Mouse (Mus musculus): ENCODE results near the gene Rabgap1l. TPM values are rescaled to one million over a fixed set of nuclear protein-coding genes. Genes with fewer than 3 reads are reported as not detected.

Rabgap1l gene
- polyA plus RNA-seq, 1 experiment: 6.7 TPM

DNA sequence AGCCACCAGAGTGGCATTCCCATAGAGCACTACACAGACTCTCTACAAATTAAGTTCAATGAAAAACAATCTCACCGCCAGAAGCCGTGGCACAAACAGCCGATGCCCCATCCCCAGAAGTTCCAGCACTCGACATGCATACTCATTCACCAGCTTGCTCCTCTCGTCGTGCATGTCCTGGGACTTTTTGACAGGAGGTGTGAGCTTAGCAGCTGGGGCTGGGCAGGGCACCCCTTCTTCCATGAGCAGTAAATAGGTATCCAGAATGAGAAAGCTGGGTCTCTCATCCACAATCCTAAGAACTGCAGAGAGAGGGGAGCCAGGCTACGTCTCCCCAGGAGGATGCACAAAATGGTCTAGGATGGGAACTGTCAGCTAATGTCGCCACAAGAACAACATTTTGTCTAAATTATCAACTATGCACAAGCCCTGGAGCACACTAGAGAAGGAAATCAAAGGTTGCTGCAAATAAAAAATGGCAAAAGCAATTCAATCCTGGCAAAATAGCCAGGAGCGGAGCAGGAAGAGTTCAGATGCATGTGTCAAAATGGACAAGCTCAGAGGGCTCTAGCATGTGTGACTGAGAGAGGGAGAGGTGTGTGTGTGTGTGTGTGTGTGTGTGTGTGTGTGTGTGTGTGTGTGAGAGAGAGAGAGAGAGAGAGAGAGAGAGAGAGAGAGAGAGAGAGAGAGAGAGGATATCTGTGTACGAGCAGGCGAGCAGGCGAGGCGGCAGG lies 441.7 kb downstream of the Rabgap1l start:
- no peak for DNase-seq (ENCODE audit: low read depth, low spot score)
- WGBS: 50% methylated on average over 13 of the region's 13 CpGs

- 83% methylated on average over 2 of the region's 2 CpGs for WGBS
- DNase-seq (ENCODE audit: low read depth, low spot score): no peak
These were observed 452.4 kb downstream of the Rabgap1l start for GRCm38 (mm10) chr1:160340653-160341052.

- WGBS: 85% methylated on average over 4 of the region's 4 CpGs
- no peak for DNase-seq (ENCODE audit: low read depth, low spot score)
These were observed 453.6 kb downstream of the Rabgap1l start for GRCm38 (mm10) chr1:160339374-160339773.

- 87% methylated on average over 4 of the region's 4 CpGs for WGBS
- no peak for DNase-seq (ENCODE audit: low read depth, low spot score)
These were observed 458.2 kb downstream of the Rabgap1l start for GRCm38 (mm10) chr1:160334791-160335190.

DNA sequence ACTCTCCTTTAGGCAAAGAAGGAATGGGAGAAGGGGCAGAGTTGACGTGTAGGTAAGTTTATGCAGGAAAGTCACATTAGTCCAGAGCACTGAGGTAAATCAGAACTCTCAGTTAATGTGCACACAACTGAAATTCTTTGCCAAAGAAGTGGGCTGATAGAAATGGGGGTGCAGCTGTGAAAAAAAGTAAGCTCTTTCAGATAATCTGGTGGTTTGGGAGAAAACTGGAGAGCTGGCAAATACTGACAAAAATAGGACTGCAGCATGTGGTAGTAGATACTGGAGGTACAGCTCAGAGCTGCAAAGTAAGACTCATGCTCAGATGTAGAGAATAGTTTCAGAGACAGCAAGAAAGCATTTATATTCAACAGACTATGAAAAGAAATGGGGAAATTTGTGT lies 462.2 kb downstream of the Rabgap1l start:
- DNase-seq (ENCODE audit: low read depth, low spot score): no peak
- WGBS: 70% methylated on average over 1 of the region's 1 CpGs

GRCm38 (mm10) chr1:160330222-160330621 lies 462.8 kb downstream of the Rabgap1l start:
- 62% methylated on average over 2 of the region's 2 CpGs for WGBS

GRCm38 (mm10) chr1:160329788-160330187 lies 463.2 kb downstream of the Rabgap1l start:
- DNase-seq (ENCODE audit: low read depth, low spot score): no peak
- 81% methylated on average over 7 of the region's 7 CpGs for WGBS

More at GRCm38 (mm10) chr1:160330222-160330621, 462.8 kb downstream of the Rabgap1l start:
- DNase-seq (ENCODE audit: low read depth, low spot score): no peak

- no peak for DNase-seq (ENCODE audit: low read depth, low spot score)
- 39% methylated on average over 1 of the region's 1 CpGs for WGBS
These were observed 465.5 kb downstream of the Rabgap1l start for GRCm38 (mm10) chr1:160327531-160327930.

DNA sequence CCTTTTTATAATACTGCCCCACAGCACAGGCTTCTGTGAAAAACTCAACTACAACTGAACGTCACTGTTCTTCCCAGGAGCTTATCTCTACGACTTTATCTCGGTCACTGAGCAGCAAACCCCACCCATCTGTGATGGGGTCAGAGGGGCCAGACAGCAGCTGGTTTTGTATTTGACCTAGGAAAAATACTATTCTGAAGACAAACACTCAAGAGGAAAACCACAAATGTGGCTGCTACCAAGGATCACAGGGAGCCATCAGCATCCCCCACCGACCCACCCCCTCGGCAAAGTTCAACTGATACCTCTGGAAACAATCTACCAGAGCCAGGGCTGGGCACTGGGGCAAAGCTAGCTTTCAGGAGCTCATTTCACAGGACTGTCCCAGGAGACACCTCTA lies 467.5 kb downstream of the Rabgap1l start:
- 33% methylated on average over 5 of the region's 5 CpGs for whole genome bisulfite sequencing
- no peak for DNase-seq (ENCODE audit: low read depth, low spot score)

- DNase-seq (ENCODE audit: low read depth, low spot score): no peak
- WGBS: 80% methylated on average over 1 of the region's 1 CpGs
These were observed 472.3 kb downstream of the Rabgap1l start for GRCm38 (mm10) chr1:160320690-160321089.

- WGBS: 46% methylated on average over 8 of the region's 8 CpGs
- no peak for DNase-seq (ENCODE audit: low read depth, low spot score)
These were observed 474.8 kb downstream of the Rabgap1l start for GRCm38 (mm10) chr1:160318057-160318725.

DNA sequence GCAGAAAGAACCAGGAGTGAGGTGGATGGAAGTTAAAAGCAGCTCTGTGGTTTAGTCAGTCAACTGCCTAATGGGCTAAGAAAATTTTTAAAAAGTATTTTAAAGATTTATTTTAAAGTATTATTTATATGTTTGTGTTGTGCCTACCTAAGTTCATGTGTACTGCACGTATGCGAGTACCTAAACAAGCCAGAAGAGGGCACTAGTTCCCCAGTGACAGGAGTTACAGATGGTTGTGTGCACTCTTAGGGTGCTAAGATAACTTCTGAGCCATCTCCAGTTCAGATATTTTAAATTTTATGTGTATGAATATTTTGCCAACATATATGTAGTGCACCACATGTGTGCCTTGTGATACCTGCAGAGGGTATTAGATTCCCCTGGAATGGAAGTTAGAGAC lies 476.8 kb downstream of the Rabgap1l start:
- 98% methylated on average over 2 of the region's 2 CpGs for WGBS
- DNase-seq (ENCODE audit: low read depth, low spot score): no peak

GRCm38 (mm10) chr1:160312658-160313057 lies 480.4 kb downstream of the Rabgap1l start:
- 74% methylated on average over 4 of the region's 4 CpGs for WGBS
- DNase-seq (ENCODE audit: low read depth, low spot score): no peak

DNA sequence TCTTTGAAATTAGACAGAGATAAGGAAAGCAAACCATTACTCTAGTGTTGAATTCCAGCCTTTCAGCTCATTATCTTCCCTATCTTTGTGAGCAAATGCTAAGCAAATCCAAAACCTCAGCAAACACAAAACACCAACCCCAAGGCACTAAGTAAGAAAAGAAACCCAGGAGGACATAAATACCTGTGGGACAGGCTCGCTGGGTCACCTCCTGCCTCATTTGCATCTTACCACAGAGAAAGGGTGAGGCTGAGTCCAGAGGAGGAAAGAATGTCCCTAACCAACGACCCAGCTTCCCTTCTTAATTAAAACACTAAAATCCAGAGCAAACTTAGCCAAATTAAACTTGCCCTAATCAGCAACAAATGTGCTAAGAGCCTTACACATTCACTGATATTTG lies 481.1 kb downstream of the Rabgap1l start:
- no peak for DNase-seq (ENCODE audit: low read depth, low spot score)

GRCm38 (mm10) chr1:160309951-160310350 lies 483.1 kb downstream of the Rabgap1l start:
- no peak for DNase-seq (ENCODE audit: low read depth, low spot score)
- WGBS: 25% methylated on average over 5 of the region's 5 CpGs

More for the DNA sequence above, 481.1 kb downstream of the Rabgap1l start:
- WGBS: 24% methylated on average over 2 of the region's 2 CpGs

DNA sequence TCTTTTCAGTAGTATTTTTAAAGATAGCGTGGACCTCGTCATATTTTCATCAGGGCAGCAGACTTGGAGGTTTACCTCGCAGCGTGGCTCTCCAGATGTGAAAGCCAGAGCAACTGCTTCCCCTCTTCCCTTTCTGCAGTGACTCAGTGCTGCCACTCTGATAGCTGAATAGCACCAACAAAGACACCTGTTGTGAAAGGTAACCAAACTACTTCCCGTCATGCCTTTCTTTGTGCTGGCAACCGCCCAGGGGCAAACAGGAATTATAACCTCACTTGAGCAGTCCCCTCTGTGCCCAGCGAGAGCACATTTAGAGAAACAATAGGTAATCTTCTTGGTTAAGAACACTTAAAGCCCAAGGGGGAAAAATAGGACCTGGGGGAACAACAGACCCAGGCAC lies 484.0 kb downstream of the Rabgap1l start:
- WGBS: 21% methylated on average over 7 of the region's 7 CpGs
- peak; percentile 70 for DNase-seq (ENCODE audit: low read depth, low spot score)

- WGBS: 29% methylated on average over 7 of the region's 7 CpGs
- no peak for DNase-seq (ENCODE audit: low read depth, low spot score)
These were observed 484.5 kb downstream of the Rabgap1l start for GRCm38 (mm10) chr1:160308498-160308897.

GRCm38 (mm10) chr1:160306866-160307616 lies 486.0 kb downstream of the Rabgap1l start:
- WGBS: 17% methylated on average over 10 of the region's 10 CpGs
- no peak for DNase-seq (ENCODE audit: low read depth, low spot score)

DNA sequence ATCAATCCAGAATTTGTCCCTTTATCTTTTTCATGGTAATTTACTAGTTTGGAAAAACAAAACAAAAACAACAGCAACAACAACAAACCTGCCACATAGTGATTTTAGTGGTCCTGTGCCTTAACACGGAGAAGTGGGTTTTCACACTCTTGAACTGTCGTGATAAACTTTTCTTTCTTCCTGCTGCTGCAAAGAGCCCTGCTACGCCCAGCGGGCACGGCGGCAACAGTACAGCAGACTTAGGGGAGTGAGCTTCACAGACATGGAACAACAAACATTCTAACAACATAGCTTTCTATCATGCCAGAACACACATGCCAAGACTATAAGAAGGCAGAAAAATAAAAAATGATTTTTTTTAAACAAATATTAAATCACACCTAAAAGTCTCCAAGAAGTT lies 486.7 kb downstream of the Rabgap1l start:
- 25% methylated on average over 6 of the region's 6 CpGs for WGBS
- no peak for DNase-seq (ENCODE audit: low read depth, low spot score)

- DNase-seq (ENCODE audit: low read depth, low spot score): no peak
- 37% methylated on average over 1 of the region's 1 CpGs for WGBS
These were observed 487.2 kb downstream of the Rabgap1l start for GRCm38 (mm10) chr1:160305826-160306225.

Data from large intestine, adult 2 months (tissue).